Mouse (Mus musculus): ENCODE data around the gene Drd2. TPM values are rescaled to one million over a fixed set of nuclear protein-coding genes. Genes with fewer than 3 reads are reported as not detected.
A peak's percentile ranks its signal among the peaks of the same experiment; 100 is the strongest.

Drd2 gene
- 0.37 and 0.69 TPM in 2 replicates for polyA plus RNA-seq (2014; fragmentation: Nextera tagmentation; extraction: Ambion mirVana)

GRCm38 (mm10) chr9:49340136-49341043 is at the start of gene Drd2:
Drd2 (plus strand) TSS chr9:49340627.
- Histone ChIP-seq H3K4me3 (ENCODE audit: low read depth, low read length) (peak within 1 kb of the TSS; percentile 46), H3K4me2 (ENCODE audit: low read depth) (peak within 1 kb of the TSS; percentile 81), H3K9ac (ENCODE audit: low read length) (peak within 1 kb of the TSS; percentile 44), H3K36me3 (ENCODE audit: control insufficient read depth, insufficient read depth, low read length) (no peaks in the 10 kb centered on the region), H3K9me3 (ENCODE audit: control insufficient read depth, low read length) (no peaks in the 10 kb centered on the region), H3K4me1 (ENCODE audit: control insufficient read depth, insufficient read depth, low read length) (peaks cover 11% of the 10 kb centered on the region), H3K27me3 (ENCODE audit: control insufficient read depth, insufficient read depth, low read length) (peaks cover 30% of the 10 kb centered on the region), H3K27ac (ENCODE audit: low read depth, low read length) (no peak within 1 kb of the TSS)
- peak; percentile 76 for DNase-seq (ENCODE audit: low spot score)
- peak; percentile 78 for ATAC-seq (ENCODE audit: insufficient read depth, low FRiP score, low TSS enrichment)
- WGBS = 1% methylated on average over 74 of the region's 84 CpGs

GRCm38 (mm10) chr9:49295101-49295500 is 45.3 kb upstream of the Drd2 start:
- ATAC-seq (ENCODE audit: insufficient read depth, low FRiP score, low TSS enrichment) (no peak), DNase-seq (ENCODE audit: low spot score) (no peak)
- H3K9ac ChIP-seq (ENCODE audit: low read length) = no peak overlapping the region
- no peaks in the 10 kb centered on the region for H3K4me1 ChIP-seq (ENCODE audit: control insufficient read depth, insufficient read depth, low read length)
- no peak overlapping the region for H3K27ac ChIP-seq (ENCODE audit: low read depth, low read length)
- no peaks in the 10 kb centered on the region for H3K36me3 ChIP-seq (ENCODE audit: control insufficient read depth, insufficient read depth, low read length)
- H3K9me3 ChIP-seq (ENCODE audit: control insufficient read depth, low read length) = no peaks in the 10 kb centered on the region; the same call in 1 of the 2 replicates
- WGBS = 83% methylated on average over 1 of the region's 1 CpGs
- H3K4me2 ChIP-seq (ENCODE audit: low read depth) = no peak overlapping the region
- no peak overlapping the region for H3K4me3 ChIP-seq (ENCODE audit: low read depth, low read length)
- H3K27me3 ChIP-seq (ENCODE audit: control insufficient read depth, insufficient read depth, low read length) = no peaks in the 10 kb centered on the region

GRCm38 (mm10) chr9:49307576-49307975 is 32.9 kb upstream of the Drd2 start:
- 74% methylated on average over 3 of the region's 3 CpGs for WGBS
- Histone ChIP-seq H3K27me3 (ENCODE audit: control insufficient read depth, insufficient read depth, low read length) (no peaks in the 10 kb centered on the region), H3K4me3 (ENCODE audit: low read depth, low read length) (no peak overlapping the region), H3K36me3 (ENCODE audit: control insufficient read depth, insufficient read depth, low read length) (no peaks in the 10 kb centered on the region), H3K9ac (ENCODE audit: low read length) (no peak overlapping the region), H3K27ac (ENCODE audit: low read depth, low read length) (no peak overlapping the region), H3K4me1 (ENCODE audit: control insufficient read depth, insufficient read depth, low read length) (no peaks in the 10 kb centered on the region), H3K4me2 (ENCODE audit: low read depth) (no peak overlapping the region), H3K9me3 (ENCODE audit: control insufficient read depth, low read length) (no peaks in the 10 kb centered on the region)
- ATAC-seq (ENCODE audit: insufficient read depth, low FRiP score, low TSS enrichment) (no peak), DNase-seq (ENCODE audit: low spot score) (no peak)

- H3K4me1 ChIP-seq (ENCODE audit: control insufficient read depth, insufficient read depth, low read length) = no peaks in the 10 kb centered on the region
- no peaks in the 10 kb centered on the region for H3K36me3 ChIP-seq (ENCODE audit: control insufficient read depth, insufficient read depth, low read length)
- no peak for DNase-seq (ENCODE audit: low spot score)
- 76% methylated on average over 4 of the region's 4 CpGs for WGBS
- H3K27ac ChIP-seq (ENCODE audit: low read depth, low read length) = no peak overlapping the region
- no peak overlapping the region for H3K4me3 ChIP-seq (ENCODE audit: low read depth, low read length)
- no peaks in the 10 kb centered on the region for H3K27me3 ChIP-seq (ENCODE audit: control insufficient read depth, insufficient read depth, low read length)
- no peak overlapping the region for H3K9ac ChIP-seq (ENCODE audit: low read length)
- no peaks in the 10 kb centered on the region for H3K9me3 ChIP-seq (ENCODE audit: control insufficient read depth, low read length)
- ATAC-seq (ENCODE audit: insufficient read depth, low FRiP score, low TSS enrichment) = no peak
- H3K4me2 ChIP-seq (ENCODE audit: low read depth) = no peak overlapping the region
Observed at GRCm38 (mm10) chr9:49310821-49311220, 29.6 kb upstream of the Drd2 start.

- DNase-seq (ENCODE audit: low spot score) = no peak
- Histone ChIP-seq H3K27me3 (ENCODE audit: control insufficient read depth, insufficient read depth, low read length) (no peaks in the 10 kb centered on the region), H3K27ac (ENCODE audit: low read depth, low read length) (no peak overlapping the region), H3K9ac (ENCODE audit: low read length) (no peak overlapping the region), H3K4me1 (ENCODE audit: control insufficient read depth, insufficient read depth, low read length) (no peaks in the 10 kb centered on the region), H3K36me3 (ENCODE audit: control insufficient read depth, insufficient read depth, low read length) (no peaks in the 10 kb centered on the region), H3K9me3 (ENCODE audit: control insufficient read depth, low read length) (no peaks in the 10 kb centered on the region), H3K4me2 (ENCODE audit: low read depth) (no peak overlapping the region), H3K4me3 (ENCODE audit: low read depth, low read length) (no peak overlapping the region)
- no peak for ATAC-seq (ENCODE audit: insufficient read depth, low FRiP score, low TSS enrichment)
Observed at GRCm38 (mm10) chr9:49318638-49319037, 21.8 kb upstream of the Drd2 start.

- peak; percentile 72 for DNase-seq (ENCODE audit: low spot score)
- under 1% methylated on average over 10 of the region's 10 CpGs for WGBS
- peak overlapping the region; percentile 81 for H3K4me2 ChIP-seq (ENCODE audit: low read depth)
- no peaks in the 10 kb centered on the region for H3K9me3 ChIP-seq (ENCODE audit: control insufficient read depth, low read length)
- peak overlapping the region; percentile 46; the same call in 1 of the 2 replicates for H3K4me3 ChIP-seq (ENCODE audit: low read depth, low read length)
- peaks cover 11% of the 10 kb centered on the region for H3K4me1 ChIP-seq (ENCODE audit: control insufficient read depth, insufficient read depth, low read length)
- no peak overlapping the region for H3K9ac ChIP-seq (ENCODE audit: low read length)
- ATAC-seq (ENCODE audit: insufficient read depth, low FRiP score, low TSS enrichment) = no peak
- peaks cover 30% of the 10 kb centered on the region for H3K27me3 ChIP-seq (ENCODE audit: control insufficient read depth, insufficient read depth, low read length)
- no peak overlapping the region for H3K27ac ChIP-seq (ENCODE audit: low read depth, low read length)
- no peaks in the 10 kb centered on the region for H3K36me3 ChIP-seq (ENCODE audit: control insufficient read depth, insufficient read depth, low read length)
Observed at GRCm38 (mm10) chr9:49341044-49341365, 578 bp downstream of the Drd2 start.

GRCm38 (mm10) chr9:49365763-49366162 is 25.3 kb downstream of the Drd2 start:
- Histone ChIP-seq H3K27me3 (ENCODE audit: control insufficient read depth, insufficient read depth, low read length) (no peaks in the 10 kb centered on the region), H3K9me3 (ENCODE audit: control insufficient read depth, low read length) (no peaks in the 10 kb centered on the region), H3K4me1 (ENCODE audit: control insufficient read depth, insufficient read depth, low read length) (no peaks in the 10 kb centered on the region), H3K36me3 (ENCODE audit: control insufficient read depth, insufficient read depth, low read length) (no peaks in the 10 kb centered on the region), H3K9ac (ENCODE audit: low read length) (no peak overlapping the region), H3K27ac (ENCODE audit: low read depth, low read length) (no peak overlapping the region), H3K4me2 (ENCODE audit: low read depth) (no peak overlapping the region), H3K4me3 (ENCODE audit: low read depth, low read length) (no peak overlapping the region)
- ATAC-seq (ENCODE audit: insufficient read depth, low FRiP score, low TSS enrichment) (no peak), DNase-seq (ENCODE audit: low spot score) (peak; percentile 23)
- 15% methylated on average over 5 of the region's 5 CpGs for WGBS

- Histone ChIP-seq H3K27me3 (ENCODE audit: control insufficient read depth, insufficient read depth, low read length) (no peaks in the 10 kb centered on the region), H3K36me3 (ENCODE audit: control insufficient read depth, insufficient read depth, low read length) (no peaks in the 10 kb centered on the region), H3K9ac (ENCODE audit: low read length) (no peak overlapping the region), H3K9me3 (ENCODE audit: control insufficient read depth, low read length) (no peaks in the 10 kb centered on the region), H3K4me3 (ENCODE audit: low read depth, low read length) (no peak overlapping the region), H3K4me2 (ENCODE audit: low read depth) (no peak overlapping the region), H3K27ac (ENCODE audit: low read depth, low read length) (no peak overlapping the region), H3K4me1 (ENCODE audit: control insufficient read depth, insufficient read depth, low read length) (no peaks in the 10 kb centered on the region)
- WGBS = 93% methylated on average over 2 of the region's 2 CpGs
- no peak for DNase-seq (ENCODE audit: low spot score)
- no peak for ATAC-seq (ENCODE audit: insufficient read depth, low FRiP score, low TSS enrichment)
Observed at GRCm38 (mm10) chr9:49373946-49374345, 33.5 kb downstream of the Drd2 start.

GRCm38 (mm10) chr9:49379962-49380361 is 39.5 kb downstream of the Drd2 start:
- no peaks in the 10 kb centered on the region for H3K4me1 ChIP-seq (ENCODE audit: control insufficient read depth, insufficient read depth, low read length)
- H3K9ac ChIP-seq (ENCODE audit: low read length) = no peak overlapping the region
- 95% methylated on average over 4 of the region's 4 CpGs for WGBS
- no peaks in the 10 kb centered on the region for H3K9me3 ChIP-seq (ENCODE audit: control insufficient read depth, low read length)
- H3K4me3 ChIP-seq (ENCODE audit: low read depth, low read length) = no peak overlapping the region
- no peak overlapping the region for H3K4me2 ChIP-seq (ENCODE audit: low read depth)
- DNase-seq (ENCODE audit: low spot score) (no peak), ATAC-seq (ENCODE audit: insufficient read depth, low FRiP score, low TSS enrichment) (no peak)
- H3K27ac ChIP-seq (ENCODE audit: low read depth, low read length) = no peak overlapping the region
- H3K27me3 ChIP-seq (ENCODE audit: control insufficient read depth, insufficient read depth, low read length) = no peaks in the 10 kb centered on the region
- H3K36me3 ChIP-seq (ENCODE audit: control insufficient read depth, insufficient read depth, low read length) = no peaks in the 10 kb centered on the region
